Mouse (Mus musculus) gonadal fat pad, adult 2 months (tissue): ENCODE results near the gene Fra10ac1. TPM values are rescaled to one million over a fixed set of nuclear protein-coding genes. Genes with fewer than 3 reads are reported as not detected.

Source experiments
- DNase-seq: peaks from one replicate; pipeline ENCODE4 v3.0.0-alpha.2; 2012; ENCODE audit warnings: low read depth
- polyA plus RNA-seq: library from polyadenylated mRNA; depleted of rRNA; stranded (reverse); fragments of >200 nt; gene quantifications from 2 replicates; pipeline ENCODE4 v1.2.3, GENCODE M21; 2012; rRNA removed

Fra10ac1 gene
- polyA plus RNA-seq, 1 experiment: 3.7 TPM

GRCm38 (mm10) chr19:38232087-38232486 is 8.1 kb upstream of the Fra10ac1 start:
- DNase-seq: no peak

GRCm38 (mm10) chr19:38228699-38229098 is 4.7 kb upstream of the Fra10ac1 start:
- DNase-seq: no peak

- no peak for DNase-seq
Measured at GRCm38 (mm10) chr19:38224685-38225060, 717 bp upstream of the Fra10ac1 start.

GRCm38 (mm10) chr19:38223356-38223904 is 526 bp downstream of the Fra10ac1 start:
- no peak for DNase-seq

- DNase-seq: no peak
Measured at GRCm38 (mm10) chr19:38217696-38218095, 6.3 kb downstream of the Fra10ac1 start.

- no peak for DNase-seq
Measured at GRCm38 (mm10) chr19:38206669-38207068, 17.3 kb downstream of the Fra10ac1 start.

- DNase-seq: no peak
Measured at GRCm38 (mm10) chr19:38198731-38199130, 25.2 kb downstream of the Fra10ac1 start.

- no peak for DNase-seq
Measured at GRCm38 (mm10) chr19:38195245-38195644, 28.7 kb downstream of the Fra10ac1 start.

- peak; percentile 28 for DNase-seq
Measured at GRCm38 (mm10) chr19:38191446-38191845, 32.5 kb downstream of the Fra10ac1 start.

GRCm38 (mm10) chr19:38190606-38191005 is 33.4 kb downstream of the Fra10ac1 start:
- no peak for DNase-seq

GRCm38 (mm10) chr19:38187345-38187680 is 36.6 kb downstream of the Fra10ac1 start:
- no peak for DNase-seq

GRCm38 (mm10) chr19:38186631-38187344 is 37.2 kb downstream of the Fra10ac1 start:
- DNase-seq: no peak

- DNase-seq: peak; percentile 54
Measured at GRCm38 (mm10) chr19:38179675-38180074, 44.3 kb downstream of the Fra10ac1 start.

- DNase-seq: no peak
Measured at GRCm38 (mm10) chr19:38164633-38165032, 59.3 kb downstream of the Fra10ac1 start.

GRCm38 (mm10) chr19:38161648-38162354 is 62.2 kb downstream of the Fra10ac1 start:
- DNase-seq: no peak

GRCm38 (mm10) chr19:38156243-38156642 is 67.7 kb downstream of the Fra10ac1 start:
- no peak for DNase-seq

- no peak for DNase-seq
Measured at GRCm38 (mm10) chr19:38143540-38144271, 80.2 kb downstream of the Fra10ac1 start.

Other genes starting within 250 kb of the Fra10ac1 start
- 41.2 and 51.6 TPM in 2 replicates for gene Myof, start 180.6 kb downstream of the Fra10ac1 start, polyA plus RNA-seq
- gene Cep55, start 169.1 kb downstream of the Fra10ac1 start, polyA plus RNA-seq: 0.39 and 0.66 TPM in 2 replicates
- 31.8 and 39.8 TPM in 2 replicates for gene Ffar4, start 127.1 kb downstream of the Fra10ac1 start, polyA plus RNA-seq
- gene Rbp4, start 98.9 kb downstream of the Fra10ac1 start, polyA plus RNA-seq: 276 and 604 TPM in 2 replicates
- not detected in 2 replicates for gene Pde6c, start 91.4 kb downstream of the Fra10ac1 start, polyA plus RNA-seq
- 0.28 and 0.35 TPM in 2 replicates for gene Lgi1, start 40.4 kb upstream of the Fra10ac1 start, polyA plus RNA-seq
- 6.2 and 14.9 TPM in 2 replicates for gene Slc35g1, start 171.8 kb upstream of the Fra10ac1 start, polyA plus RNA-seq